In the genomic region with DNA sequence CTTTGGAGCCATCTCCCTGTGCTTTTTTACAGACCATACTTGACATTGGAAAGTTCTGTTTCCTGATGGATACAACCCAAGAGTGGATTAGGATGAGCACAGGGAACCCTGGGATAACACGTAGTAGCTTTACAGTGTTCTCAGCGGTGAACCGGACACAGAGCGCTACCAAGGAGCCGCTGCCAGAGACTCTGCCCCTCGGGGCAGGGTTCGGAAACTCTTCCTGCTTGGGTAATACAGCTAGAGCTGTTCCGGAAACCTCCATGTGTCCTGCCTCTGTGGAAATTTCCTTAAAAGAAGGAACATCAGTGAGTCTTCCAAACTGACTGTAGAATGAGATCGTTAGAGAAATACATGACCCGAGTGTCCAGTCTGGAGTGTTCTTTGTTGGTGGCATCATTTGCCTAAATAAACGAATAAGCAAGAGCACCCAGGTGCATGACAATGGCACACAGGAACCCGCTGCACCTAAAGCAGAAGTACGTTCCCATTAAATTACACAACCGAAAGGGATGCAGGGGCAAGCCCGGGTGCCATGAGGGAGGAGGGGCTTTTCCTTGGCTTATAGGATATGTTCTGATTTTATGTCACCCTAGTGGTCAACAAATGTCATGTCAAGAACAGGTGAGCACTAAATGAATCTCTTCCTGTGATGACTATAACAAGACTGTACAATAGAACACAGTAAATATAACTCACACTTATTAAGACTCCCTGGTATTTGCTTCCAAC, we compare ENCODE assay signal across 10 mouse cellular contexts.
A peak's percentile ranks its signal among the peaks of the same experiment; 100 is the strongest.
DNase-seq lines count a peak whose midpoint lies in the region; ATAC-seq and TF ChIP-seq lines count a peak whose summit lies in the region.
"Had no signal": no experiment of that assay in that cellular context is flagged by ENCODE, and none has a peak within 500 bp of the region (broad histone marks: within the 10 kb centered on the region; RNA-seq: fewer than 3 reads in every experiment).

No protein-coding gene starts in this region.

- ATAC-seq in heart, postnatal 0 days (ENCODE audit: insufficient read depth, low read depth): no peak
- no peak for ATAC-seq in embryonic facial prominence, embryonic 15.5 days (ENCODE audit: insufficient number of reproducible peaks, low FRiP score, low TSS enrichment, low read depth)
- peak; percentile 59; the same call in 1 of the 2 replicates for ATAC-seq in intestine, postnatal 0 days
- ATAC-seq in midbrain, embryonic 16.5 days: no peak

- H3K4me3 ChIP-seq in heart, postnatal 0 days (ENCODE audit: low read depth, low read length): no peak overlapping the region
- H3K4me3 ChIP-seq in embryonic facial prominence, embryonic 15.5 days (replicated peaks): peak overlapping the region; percentile 9; the same call in 1 of the 2 replicates
- H3K4me3 ChIP-seq in intestine, postnatal 0 days (ENCODE audit: low read depth, low read length): no peak overlapping the region
- H3K4me3 ChIP-seq in midbrain, embryonic 16.5 days (ENCODE audit: low read depth, low read length): 0 out of 2 replicates have a peak overlapping the region, but pooled peaks have one; percentile 8
- H3K4me3 ChIP-seq: gastrocnemius, adult 2 months; liver, embryonic 15.5 days had no signal

- no peaks in the 10 kb centered on the region for H3K9me3 ChIP-seq in heart, postnatal 0 days (replicated peaks; ENCODE audit: control insufficient read depth, low read length)
- no peaks in the 10 kb centered on the region for H3K9me3 ChIP-seq in embryonic facial prominence, embryonic 15.5 days (replicated peaks)
- no peaks in the 10 kb centered on the region for H3K9me3 ChIP-seq in intestine, postnatal 0 days (ENCODE audit: control insufficient read depth)
- H3K9me3 ChIP-seq in midbrain, embryonic 16.5 days (replicated peaks; ENCODE audit: control insufficient read depth, low read length, poor library complexity, severe bottlenecking): no peaks in the 10 kb centered on the region
- H3K9me3 ChIP-seq: liver, embryonic 15.5 days had no signal

- H3K27me3 ChIP-seq in heart, postnatal 0 days (ENCODE audit: control insufficient read depth, insufficient read depth, low read length): 0 out of 2 replicates have a peak, but pooled peaks cover 5% of the 10 kb centered on the region
- peaks cover 4% of the 10 kb centered on the region; the same call in 1 of the 2 replicates for H3K27me3 ChIP-seq in embryonic facial prominence, embryonic 15.5 days
- H3K27me3 ChIP-seq in intestine, postnatal 0 days (replicated peaks; ENCODE audit: control insufficient read depth, insufficient read depth, low read length): 0 out of 2 replicates have a peak, but pooled peaks cover 5% of the 10 kb centered on the region
- H3K27me3 ChIP-seq in midbrain, embryonic 16.5 days (ENCODE audit: control insufficient read depth, insufficient read depth, low read depth, low read length): peaks cover 3% of the 10 kb centered on the region; the same call in 1 of the 2 replicates

- no peak for TF ChIP-seq EP300 in heart, postnatal 0 days (IDR thresholded peaks at IDR 0.05; ENCODE audit: low read depth)

- DNase-seq in heart, postnatal 0 days (ENCODE audit: low spot score): no peak
- no peak for DNase-seq in heart, postnatal 36 days
- no peak for DNase-seq in spleen, adult 18-20 months
- no peak for DNase-seq in left cerebral cortex, adult 18-20 months (ENCODE audit: low spot score in 2 of 2)
- DNase-seq in cerebellum, postnatal 14 days: no peak
- DNase-seq: gastrocnemius, adult 2 months had no signal

- H3K27ac ChIP-seq in heart, postnatal 0 days (ENCODE audit: low read depth): no peak overlapping the region
- H3K27ac ChIP-seq in embryonic facial prominence, embryonic 15.5 days (replicated peaks): no peak overlapping the region
- H3K27ac ChIP-seq in intestine, postnatal 0 days (ENCODE audit: low read depth, low read length): no peak overlapping the region
- H3K27ac ChIP-seq in midbrain, embryonic 16.5 days (ENCODE audit: low read length): no peak overlapping the region
- H3K27ac ChIP-seq: gastrocnemius, adult 2 months; liver, embryonic 15.5 days had no signal

- no peaks in the 10 kb centered on the region for H3K4me1 ChIP-seq in heart, postnatal 0 days (ENCODE audit: control insufficient read depth, insufficient read depth)
- no peaks in the 10 kb centered on the region for H3K4me1 ChIP-seq in embryonic facial prominence, embryonic 15.5 days
- no peaks in the 10 kb centered on the region for H3K4me1 ChIP-seq in intestine, postnatal 0 days (replicated peaks; ENCODE audit: control insufficient read depth, insufficient read depth, low read length)
- H3K4me1 ChIP-seq in midbrain, embryonic 16.5 days (ENCODE audit: control insufficient read depth, insufficient read depth, low read length): no peaks in the 10 kb centered on the region
- H3K4me1 ChIP-seq: liver, embryonic 15.5 days had no signal

- WGBS in heart, postnatal 0 days: 65% methylated on average over 15 of the region's 15 CpGs
- 51% methylated on average over 15 of the region's 15 CpGs for WGBS in embryonic facial prominence, embryonic 15.5 days
- WGBS in intestine, postnatal 0 days: 59% methylated on average over 15 of the region's 15 CpGs
- WGBS in midbrain, embryonic 16.5 days: 51% methylated on average over 15 of the region's 15 CpGs

- no peaks in the 10 kb centered on the region for H3K36me3 ChIP-seq in heart, postnatal 0 days (replicated peaks; ENCODE audit: control insufficient read depth, insufficient read depth, low read length)
- no peaks in the 10 kb centered on the region for H3K36me3 ChIP-seq in embryonic facial prominence, embryonic 15.5 days
- H3K36me3 ChIP-seq in intestine, postnatal 0 days (ENCODE audit: control insufficient read depth, insufficient read depth): no peaks in the 10 kb centered on the region
- H3K36me3 ChIP-seq in midbrain, embryonic 16.5 days (ENCODE audit: control insufficient read depth, insufficient read depth, low read length): no peaks in the 10 kb centered on the region
- H3K36me3 ChIP-seq: liver, embryonic 15.5 days had no signal

- TF ChIP-seq CTCF in heart, postnatal 0 days (IDR thresholded peaks at IDR 0.05; ENCODE audit: low read depth): no peak
- TF ChIP-seq CTCF in intestine, postnatal 0 days (IDR thresholded peaks at IDR 0.05; ENCODE audit: low read depth): no peak; the same call in 1 of the 2 replicates

- intact Hi-C loops in heart, postnatal 36 days (cut with DNase I): no loop called here

- H3K4me2 ChIP-seq in heart, postnatal 0 days (ENCODE audit: low read depth, low read length): peak overlapping the region; percentile 7; the same call in 1 of the 2 replicates
- peak overlapping the region; percentile 28 for H3K4me2 ChIP-seq in embryonic facial prominence, embryonic 15.5 days (replicated peaks)
- peak overlapping the region; percentile 35 for H3K4me2 ChIP-seq in intestine, postnatal 0 days (replicated peaks; ENCODE audit: low read depth)
- H3K4me2 ChIP-seq in midbrain, embryonic 16.5 days (ENCODE audit: low read length): peak overlapping the region; percentile 37
- H3K4me2 ChIP-seq: liver, embryonic 15.5 days had no signal

- H3K9ac ChIP-seq in heart, postnatal 0 days (replicated peaks; ENCODE audit: low read depth, low read length): no peak overlapping the region
- H3K9ac ChIP-seq in embryonic facial prominence, embryonic 15.5 days: no peak overlapping the region
- no peak overlapping the region for H3K9ac ChIP-seq in intestine, postnatal 0 days (ENCODE audit: low read depth, low read length)
- H3K9ac ChIP-seq in midbrain, embryonic 16.5 days (ENCODE audit: low read depth, low read length): no peak overlapping the region
- H3K9ac ChIP-seq: liver, embryonic 15.5 days had no signal

Comparison
In these comparisons a context has a peak if more than half of its experiments do, and no peak if none do; other contexts are left out.
1. H3K4me3 ChIP-seq: peak in embryonic facial prominence, embryonic 15.5 days (single experiment) and midbrain, embryonic 16.5 days (single experiment); none in heart, postnatal 0 days (single experiment) and intestine, postnatal 0 days (single experiment).
2. Peak in every context shown above with its lines, with median percentiles within 50 percentile points of each other: H3K4me2 ChIP-seq.